Mouse (Mus musculus) hindbrain, embryonic 16.5 days (tissue): ENCODE data around the gene Ccdc85b. TPM values are rescaled to one million over a fixed set of nuclear protein-coding genes. Genes with fewer than 3 reads are reported as not detected.

ENCODE experiments used
- ATAC-seq: fragments of 200-750 bp; cut with Nextera tagmentation; 2 replicates; pipeline ENCODE4 v1.8.0; 2017; ENCODE audit warnings: moderate TSS enrichment, moderate library complexity
- H3K27ac ChIP-seq: fragments of 300-500 bp; sonication (generic); 2 replicates; pipeline ENCODE4 v1.5.1; 2014; ENCODE audit warnings: low read depth, mild to moderate bottlenecking, control low read depth, low read length, moderate library complexity
- H3K27me3 ChIP-seq: fragments of 300-500 bp; sonication (generic); replicated peaks from 2 replicates; pipeline ENCODE4 v1.6.1; 2014; ENCODE audit warnings: low read length; ENCODE audit not compliant: control insufficient read depth, insufficient read depth
- H3K36me3 ChIP-seq: fragments of 300-500 bp; sonication (generic); 2 replicates; pipeline ENCODE4 v1.6.1; 2014; ENCODE audit warnings: mild to moderate bottlenecking, low read length, moderate library complexity, mixed read lengths; ENCODE audit not compliant: control insufficient read depth, insufficient read depth
- H3K4me1 ChIP-seq: fragments of 300-500 bp; sonication (generic); 2 replicates; pipeline ENCODE4 v1.6.1; 2014; ENCODE audit warnings: low read depth, low read length; ENCODE audit not compliant: control insufficient read depth, insufficient read depth
- H3K4me2 ChIP-seq: fragments of 300-500 bp; sonication (generic); 2 replicates; pipeline ENCODE4 v1.6.1; 2014; ENCODE audit warnings: mild to moderate bottlenecking, low read length, control low read depth, moderate library complexity
- H3K4me3 ChIP-seq: fragments of 300-500 bp; sonication (generic); 2 replicates; pipeline ENCODE4 v1.5.1; 2014; ENCODE audit warnings: mild to moderate bottlenecking, low read length, control low read depth, moderate library complexity
- H3K9ac ChIP-seq: fragments of 300-500 bp; sonication (generic); 2 replicates; pipeline ENCODE4 v1.6.1; 2014; ENCODE audit warnings: low read depth, mild to moderate bottlenecking, control low read depth, low read length, moderate library complexity
- H3K9me3 ChIP-seq: fragments of 300-500 bp; sonication (generic); 2 replicates; pipeline ENCODE4 v1.6.1; 2014; ENCODE audit warnings: mild to moderate bottlenecking, low read length, moderate library complexity; ENCODE audit not compliant: control insufficient read depth
- WGBS: fragments of 180-500 bp; shearing (Covaris S2); extraction: QIAGEN DNeasy Blood & Tissue Kit; methylation state at CpG from one replicate; pipeline ENCODE4 v1.1.7; 2014; 5-methylcytosine and 5-hydroxymethylcytosine counted together
- polyA plus RNA-seq: library from polyadenylated mRNA; unstranded; fragments of >200 nt; fragmentation: Nextera tagmentation; extraction: Ambion mirVana; gene quantifications from 2 replicates; pipeline ENCODE4 v1.2.1, GENCODE M21; 2015

Ccdc85b gene
- polyA plus RNA-seq, 1 experiment from 2014 or later, result 12.4 TPM

- Histone ChIP-seq H3K9me3 (no peaks in the 10 kb centered on the region), H3K27ac (no peak overlapping the region), H3K9ac (peak overlapping the region; percentile 82), H3K4me2 (peak overlapping the region; percentile 94), H3K4me1 (peaks cover 30% of the 10 kb centered on the region), H3K36me3 (peaks cover 20% of the 10 kb centered on the region), H3K4me3 (peak overlapping the region; percentile 73), H3K27me3 (no peaks in the 10 kb centered on the region)
- WGBS, result 88% methylated on average over 6 of the region's 6 CpGs
- ATAC-seq, result no peak
Observed at GRCm38 (mm10) chr19:5461411-5461810, 3.7 kb upstream of the Ccdc85b start.

GRCm38 (mm10) chr19:5460465-5460911 is 2.8 kb upstream of the Ccdc85b start, which contains the start of gene Fibp:
Fibp (plus strand) TSS chr19:5460615.
- H3K9ac ChIP-seq, result peak within 1 kb of the TSS; percentile 82
- H3K4me2 ChIP-seq, result peak within 1 kb of the TSS; percentile 94
- peaks cover 15% of the 10 kb centered on the region for H3K36me3 ChIP-seq
- ATAC-seq, result peak; percentile 66
- H3K4me3 ChIP-seq, result peak within 1 kb of the TSS; percentile 73
- H3K9me3 ChIP-seq, result no peaks in the 10 kb centered on the region
- peak within 1 kb of the TSS; percentile 79 for H3K27ac ChIP-seq
- no peaks in the 10 kb centered on the region for H3K27me3 ChIP-seq
- WGBS, result under 1% methylated on average over 32 of the region's 32 CpGs
- peaks cover 39% of the 10 kb centered on the region for H3K4me1 ChIP-seq

- Histone ChIP-seq H3K27ac (peak overlapping the region; percentile 79), H3K36me3 (peaks cover 10% of the 10 kb centered on the region), H3K27me3 (no peaks in the 10 kb centered on the region), H3K9me3 (no peaks in the 10 kb centered on the region), H3K4me1 (peaks cover 45% of the 10 kb centered on the region), H3K9ac (peak overlapping the region; percentile 82), H3K4me2 (peak overlapping the region; percentile 94), H3K4me3 (peak overlapping the region; percentile 73)
- 26% methylated on average over 3 of the region's 3 CpGs for WGBS
- ATAC-seq, result no peak
Observed at GRCm38 (mm10) chr19:5459896-5460295, 2.2 kb upstream of the Ccdc85b start.

- no peak overlapping the region for H3K9ac ChIP-seq
- no peak overlapping the region for H3K4me3 ChIP-seq
- no peak for ATAC-seq
- 75% methylated on average over 7 of the region's 7 CpGs for WGBS
- H3K27ac ChIP-seq, result no peak overlapping the region
- no peaks in the 10 kb centered on the region for H3K27me3 ChIP-seq
- H3K36me3 ChIP-seq, result peaks cover 9% of the 10 kb centered on the region
- H3K4me1 ChIP-seq, result peaks cover 42% of the 10 kb centered on the region
- H3K4me2 ChIP-seq, result no peak overlapping the region
- H3K9me3 ChIP-seq, result no peaks in the 10 kb centered on the region
Observed at GRCm38 (mm10) chr19:5459019-5459418, 1.3 kb upstream of the Ccdc85b start.

- Histone ChIP-seq H3K9me3 (no peaks in the 10 kb centered on the region), H3K4me2 (peak overlapping the region; percentile 98), H3K27me3 (no peaks in the 10 kb centered on the region), H3K27ac (peak overlapping the region; percentile 98), H3K4me1 (peaks cover 41% of the 10 kb centered on the region), H3K36me3 (peaks cover 6% of the 10 kb centered on the region; the same call in 1 of the 2 replicates), H3K9ac (peak overlapping the region; percentile 96), H3K4me3 (peak overlapping the region; percentile 94)
- ATAC-seq, result peak; percentile 95
- WGBS, result under 1% methylated on average over 62 of the region's 70 CpGs
Observed at GRCm38 (mm10) chr19:5456922-5457745, 560 bp downstream of the Ccdc85b start.

GRCm38 (mm10) chr19:5456241-5456921 is 1.3 kb downstream of the Ccdc85b start:
- Histone ChIP-seq H3K4me3 (peak overlapping the region; percentile 94), H3K27ac (peak overlapping the region; percentile 98), H3K4me2 (peak overlapping the region; percentile 98), H3K27me3 (no peaks in the 10 kb centered on the region), H3K36me3 (peaks cover 3% of the 10 kb centered on the region; the same call in 1 of the 2 replicates), H3K9me3 (no peaks in the 10 kb centered on the region), H3K4me1 (peaks cover 35% of the 10 kb centered on the region), H3K9ac (peak overlapping the region; percentile 96)
- WGBS, result 2% methylated on average over 26 of the region's 26 CpGs
- no peak for ATAC-seq

- Histone ChIP-seq H3K27ac (no peak overlapping the region; the same call in 1 of the 2 replicates), H3K4me2 (peak overlapping the region; percentile 98), H3K27me3 (no peaks in the 10 kb centered on the region), H3K36me3 (peaks cover 3% of the 10 kb centered on the region; the same call in 1 of the 2 replicates), H3K9me3 (no peaks in the 10 kb centered on the region), H3K9ac (peak overlapping the region; percentile 96), H3K4me3 (peak overlapping the region; percentile 94), H3K4me1 (peaks cover 30% of the 10 kb centered on the region)
- no peak for ATAC-seq
- 66% methylated on average over 8 of the region's 8 CpGs for WGBS
Observed at GRCm38 (mm10) chr19:5455568-5455967, 2.1 kb downstream of the Ccdc85b start.

GRCm38 (mm10) chr19:5455037-5455436 is 2.7 kb downstream of the Ccdc85b start:
- H3K27ac ChIP-seq, result no peak overlapping the region
- no peaks in the 10 kb centered on the region for H3K9me3 ChIP-seq
- WGBS, result 75% methylated on average over 12 of the region's 12 CpGs
- H3K4me3 ChIP-seq, result peak overlapping the region; percentile 94; the same call in 1 of the 2 replicates
- H3K9ac ChIP-seq, result peak overlapping the region; percentile 96
- peak overlapping the region; percentile 98 for H3K4me2 ChIP-seq
- ATAC-seq, result no peak
- H3K4me1 ChIP-seq, result peaks cover 29% of the 10 kb centered on the region
- H3K36me3 ChIP-seq, result peaks cover 3% of the 10 kb centered on the region; the same call in 1 of the 2 replicates
- peaks cover 4% of the 10 kb centered on the region; the same call in 1 of the 2 replicates for H3K27me3 ChIP-seq

GRCm38 (mm10) chr19:5451766-5452165 is 5.9 kb downstream of the Ccdc85b start:
- H3K27me3 ChIP-seq, result peaks cover 29% of the 10 kb centered on the region
- no peak overlapping the region for H3K27ac ChIP-seq
- H3K36me3 ChIP-seq, result peaks cover 3% of the 10 kb centered on the region; the same call in 1 of the 2 replicates
- H3K4me1 ChIP-seq, result peaks cover 32% of the 10 kb centered on the region
- 80% methylated on average over 6 of the region's 6 CpGs for WGBS
- ATAC-seq, result no peak
- H3K9ac ChIP-seq, result no peak overlapping the region
- H3K4me2 ChIP-seq, result no peak overlapping the region
- no peak overlapping the region for H3K4me3 ChIP-seq
- no peaks in the 10 kb centered on the region for H3K9me3 ChIP-seq
